Mouse (Mus musculus) intestine, postnatal 0 days (tissue): ENCODE results near the gene Terb2. TPM values are rescaled to one million over a fixed set of nuclear protein-coding genes. Genes with fewer than 3 reads are reported as not detected.
A peak's percentile ranks its signal among the peaks of the same experiment; 100 is the strongest.
"Not testable (repeated sequence)": the region's sequence is repeated elsewhere in the genome, so short reads cannot be mapped to it uniquely, and the experiment has no call there.

ENCODE experiments used
- ATAC-seq: fragments of 200-750 bp; cut with Nextera tagmentation; 2 replicates; pipeline ENCODE4 v1.8.0; 2017; ENCODE audit warnings: mild to moderate bottlenecking, moderate TSS enrichment, moderate library complexity
- H3K27ac ChIP-seq: fragments of 300-500 bp; sonication (generic); 2 replicates; pipeline ENCODE4 v1.5.1; 2014; ENCODE audit warnings: mild to moderate bottlenecking, low read depth, low read length, moderate library complexity
- H3K27me3 ChIP-seq: fragments of 300-500 bp; sonication (generic); replicated peaks from 2 replicates; pipeline ENCODE4 v1.6.1; 2014; ENCODE audit warnings: low read length, mixed read lengths; ENCODE audit not compliant: control insufficient read depth, insufficient read depth
- H3K36me3 ChIP-seq: fragments of 300-500 bp; sonication (generic); 2 replicates; pipeline ENCODE4 v1.6.1; 2014; ENCODE audit warnings: mild to moderate bottlenecking, moderate library complexity; ENCODE audit not compliant: control insufficient read depth, insufficient read depth
- H3K4me1 ChIP-seq: fragments of 300-500 bp; sonication (generic); replicated peaks from 2 replicates; pipeline ENCODE4 v1.6.1; 2014; ENCODE audit warnings: antibody characterized with exemption, low read length, mixed read lengths; ENCODE audit not compliant: control insufficient read depth, insufficient read depth
- H3K4me2 ChIP-seq: fragments of 300-500 bp; sonication (generic); replicated peaks from 2 replicates; pipeline ENCODE4 v1.6.1; 2014; ENCODE audit warnings: low read depth, mild to moderate bottlenecking, moderate library complexity
- H3K4me3 ChIP-seq: fragments of 300-500 bp; sonication (generic); 2 replicates; pipeline ENCODE4 v1.5.1; 2014; ENCODE audit warnings: low read depth, low read length
- H3K9ac ChIP-seq: fragments of 300-500 bp; sonication (generic); 2 replicates; pipeline ENCODE4 v1.6.1; 2014; ENCODE audit warnings: mild to moderate bottlenecking, low read depth, low read length
- H3K9me3 ChIP-seq: fragments of 300-500 bp; sonication (generic); 2 replicates; pipeline ENCODE4 v1.6.1; 2016; ENCODE audit warnings: mixed run types; ENCODE audit not compliant: control insufficient read depth
- CTCF ChIP-seq: sonication (generic); IDR thresholded peaks from 2 replicates; pipeline ENCODE4 v1.5.1; 2016; ENCODE audit warnings: low read depth, mild to moderate bottlenecking, control low read depth, antibody characterized with exemption, moderate library complexity
- WGBS: fragments of 180-500 bp; shearing (Covaris S2); extraction: QIAGEN DNeasy Blood & Tissue Kit; methylation state at CpG from one replicate; pipeline ENCODE4 v1.1.7; 2014; 5-methylcytosine and 5-hydroxymethylcytosine counted together
- polyA plus RNA-seq: library from polyadenylated mRNA; unstranded; fragments of >200 nt; fragmentation: Nextera tagmentation; extraction: Ambion mirVana; gene quantifications from 2 replicates; pipeline ENCODE4 v1.2.1, GENCODE M21; 2015

Terb2 gene
- polyA plus RNA-seq, 1 experiment from 2014 or later: not detected

DNA sequence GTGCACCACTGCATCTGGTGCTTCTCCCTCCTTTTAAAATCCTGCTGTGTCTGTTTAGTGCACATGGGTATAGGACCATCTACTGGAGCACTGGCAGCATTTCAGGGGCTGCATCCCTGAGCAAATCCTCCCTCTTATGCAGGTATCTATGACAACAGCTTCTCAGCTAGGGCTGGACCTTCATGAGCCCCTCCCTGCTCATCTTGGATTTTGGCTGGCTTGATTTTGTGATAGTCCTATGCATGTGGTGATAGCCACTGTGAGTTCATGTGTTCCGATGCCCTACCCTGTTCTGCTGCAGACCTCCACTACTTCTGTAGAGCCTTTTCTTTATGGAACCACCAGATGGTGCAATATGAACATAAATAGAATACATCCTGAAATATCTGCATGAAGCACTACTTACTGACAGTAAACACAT lies 8.4 kb downstream of the Terb2 start:
- Histone ChIP-seq H3K36me3 (no peaks in the 10 kb centered on the region), H3K27ac (no peak overlapping the region), H3K4me1 (no peaks in the 10 kb centered on the region), H3K9me3 (no peaks in the 10 kb centered on the region), H3K4me2 (no peak overlapping the region), H3K4me3 (no peak overlapping the region), H3K27me3 (no peaks in the 10 kb centered on the region), H3K9ac (no peak overlapping the region)
- peak; percentile 43; the same call in 1 of the 2 replicates for ATAC-seq
- TF ChIP-seq CTCF: peak; percentile 73
- WGBS: 50% methylated on average over 1 of the region's 1 CpGs

DNA sequence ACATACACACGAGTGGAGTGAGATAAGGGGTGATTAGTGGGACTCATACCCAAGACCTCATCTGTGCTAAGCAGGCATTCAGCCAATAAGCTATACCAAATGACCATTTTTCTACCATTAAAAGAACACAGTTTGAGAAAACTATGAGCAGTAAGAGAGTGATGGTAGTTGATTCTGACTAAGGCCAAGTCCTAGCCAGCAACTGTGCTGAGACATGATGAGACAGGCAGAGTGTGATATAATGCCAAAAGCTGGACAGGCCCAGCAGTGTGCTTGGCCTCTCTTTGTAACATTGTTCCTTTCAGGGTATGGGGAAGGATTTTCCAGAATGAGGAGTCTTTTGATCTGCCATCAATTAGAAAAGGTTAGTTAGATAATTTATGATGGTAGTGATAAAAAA lies 15.4 kb downstream of the Terb2 start:
- no peaks in the 10 kb centered on the region for H3K4me1 ChIP-seq
- no peak overlapping the region for H3K9ac ChIP-seq
- no peak for ATAC-seq
- H3K9me3 ChIP-seq: no peaks in the 10 kb centered on the region
- H3K4me2 ChIP-seq: no peak overlapping the region
- WGBS: 71% methylated on average over 1 of the region's 1 CpGs
- no peak for TF ChIP-seq CTCF
- no peak overlapping the region for H3K27ac ChIP-seq
- no peaks in the 10 kb centered on the region for H3K36me3 ChIP-seq
- H3K4me3 ChIP-seq: no peak overlapping the region
- H3K27me3 ChIP-seq: no peaks in the 10 kb centered on the region

DNA sequence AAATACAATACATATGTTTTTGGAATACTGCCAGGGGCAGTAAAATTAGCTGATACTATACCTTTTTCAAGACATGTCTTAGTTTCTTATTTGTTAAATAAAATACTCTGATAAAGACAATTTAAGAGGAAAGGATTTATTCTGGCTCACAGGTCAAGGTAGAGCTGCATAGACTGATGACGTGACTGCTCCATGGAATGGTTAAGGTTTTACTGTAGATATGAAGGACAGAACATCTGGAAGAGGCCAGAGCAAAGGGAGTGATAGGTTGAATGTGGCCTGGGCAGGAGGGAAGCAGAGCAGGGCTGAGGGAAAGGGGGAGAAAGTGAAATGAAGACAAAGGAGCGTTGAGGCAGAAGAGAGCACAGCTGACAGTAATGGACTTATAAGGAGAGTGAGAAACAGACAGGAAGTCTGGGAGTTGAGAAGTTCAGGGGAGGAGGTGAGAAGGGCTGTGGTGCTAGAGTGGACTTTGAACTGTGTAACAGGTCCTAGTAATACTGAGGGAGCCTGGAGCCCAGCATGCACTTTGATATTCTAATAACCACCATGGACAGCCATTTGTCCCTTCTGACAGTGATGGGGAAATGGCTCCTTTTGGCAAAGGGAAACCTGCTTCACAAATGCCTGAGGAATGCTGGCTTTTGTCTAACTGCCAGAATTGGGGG lies 20.5 kb downstream of the Terb2 start:
- no peaks in the 10 kb centered on the region for H3K27me3 ChIP-seq
- TF ChIP-seq CTCF: no peak
- no peak overlapping the region for H3K9ac ChIP-seq
- H3K4me1 ChIP-seq: no peaks in the 10 kb centered on the region
- no peak overlapping the region for H3K4me2 ChIP-seq
- H3K4me3 ChIP-seq: no peak overlapping the region
- H3K9me3 ChIP-seq: no peaks in the 10 kb centered on the region
- H3K27ac ChIP-seq: peak overlapping the region; percentile 76
- no peaks in the 10 kb centered on the region for H3K36me3 ChIP-seq
- 23% methylated on average over 2 of the region's 2 CpGs for WGBS
- peak; percentile 89 for ATAC-seq

DNA sequence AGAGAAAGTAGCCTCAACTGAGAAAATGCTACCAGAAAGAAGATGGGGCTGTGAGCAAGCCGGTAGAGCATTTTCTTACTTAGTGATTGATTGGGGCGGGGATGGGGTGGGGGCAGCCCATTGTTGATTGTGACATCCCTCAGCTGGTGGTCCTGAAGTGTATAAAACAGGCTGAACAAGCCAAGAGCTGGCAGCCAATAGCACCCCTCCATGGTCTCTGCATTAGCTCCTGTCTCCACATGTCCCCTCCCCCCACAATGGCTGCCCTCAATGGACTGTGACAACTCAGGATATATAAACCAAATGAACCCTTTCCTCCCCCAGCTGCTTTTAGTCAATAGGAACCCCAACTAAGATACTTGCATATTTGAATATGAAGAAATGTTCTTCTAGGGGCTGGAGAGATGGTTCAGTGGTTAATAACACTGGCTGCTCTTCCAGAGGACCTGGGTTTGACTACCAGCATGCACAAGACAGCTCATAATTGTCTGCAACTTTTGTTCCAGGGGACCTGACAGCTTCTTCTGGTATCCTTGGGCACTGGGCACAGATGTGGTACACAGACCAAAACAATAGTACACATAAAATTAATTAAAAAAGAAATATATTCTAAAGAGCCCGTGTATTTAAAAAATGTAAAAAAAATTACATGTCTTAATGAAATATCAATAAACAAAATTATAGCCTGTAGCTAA lies 24.6 kb downstream of the Terb2 start:
- Histone ChIP-seq H3K27me3 (no peaks in the 10 kb centered on the region), H3K27ac (no peak overlapping the region), H3K9ac (no peak overlapping the region), H3K4me1 (no peaks in the 10 kb centered on the region), H3K4me3 (no peak overlapping the region), H3K4me2 (no peak overlapping the region), H3K36me3 (no peaks in the 10 kb centered on the region), H3K9me3 (no peaks in the 10 kb centered on the region)
- no peak for ATAC-seq
- 78% methylated on average over 3 of the region's 3 CpGs for WGBS
- no peak for TF ChIP-seq CTCF

DNA sequence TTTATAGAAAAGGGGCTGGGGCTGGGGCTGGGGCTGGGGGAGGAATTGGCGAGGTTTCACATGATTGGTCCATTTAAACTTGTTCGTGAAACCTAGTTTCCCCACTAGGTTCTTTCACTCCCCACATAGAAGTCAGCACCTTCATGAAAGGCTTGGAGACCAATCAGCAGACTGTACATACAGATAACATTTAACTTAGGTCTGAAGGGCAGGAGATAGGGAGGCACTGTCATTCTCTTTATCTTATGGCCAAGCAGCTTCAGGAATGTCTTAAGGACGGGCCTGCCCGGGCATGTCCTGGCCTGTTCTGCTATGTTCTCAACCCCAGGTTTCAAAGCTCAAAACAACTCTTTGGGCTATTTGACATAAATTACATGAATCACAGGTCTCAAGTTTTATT lies 31.0 kb downstream of the Terb2 start:
- H3K36me3 ChIP-seq, H3K27ac ChIP-seq, H3K27me3 ChIP-seq, H3K4me2 ChIP-seq, H3K4me3 ChIP-seq, H3K9me3 ChIP-seq, H3K9ac ChIP-seq, H3K4me1 ChIP-seq: not testable (repeated sequence)
- peak; percentile 73 for ATAC-seq
- WGBS: 60% methylated on average over 4 of the region's 4 CpGs

DNA sequence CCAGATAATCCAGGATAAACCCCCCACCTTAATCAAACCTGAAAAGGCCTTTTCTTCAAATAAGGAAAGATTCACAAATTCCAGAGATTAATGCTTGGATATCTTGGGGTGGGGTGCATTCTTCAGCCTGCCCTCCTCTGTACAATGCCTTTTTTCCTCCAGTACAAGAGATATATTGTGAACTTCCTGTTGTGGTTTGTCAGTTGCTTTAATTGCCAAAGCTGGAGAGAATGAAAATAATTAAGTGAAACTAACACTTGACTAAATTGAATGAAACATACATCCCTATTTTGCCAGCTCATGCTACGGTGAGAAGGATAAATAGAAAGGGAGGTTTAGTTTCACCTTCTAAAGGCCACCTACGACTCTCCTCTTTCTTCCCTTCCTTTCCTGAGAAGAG lies 32.2 kb downstream of the Terb2 start:
- Histone ChIP-seq H3K27me3 (no peaks in the 10 kb centered on the region), H3K9me3 (no peaks in the 10 kb centered on the region), H3K4me3 (no peak overlapping the region), H3K36me3 (no peaks in the 10 kb centered on the region), H3K4me2 (no peak overlapping the region), H3K4me1 (no peaks in the 10 kb centered on the region), H3K9ac (no peak overlapping the region), H3K27ac (no peak overlapping the region)
- no peak for ATAC-seq
- no peak for TF ChIP-seq CTCF
- WGBS: 77% methylated on average over 2 of the region's 2 CpGs
